In genomic region chr1:31071209-31071608, GRCm38 (mm10) we compare ENCODE assay signal across 28 mouse cellular contexts.
"Had no signal": no experiment of that assay in that cellular context is flagged by ENCODE, and none has a peak within 500 bp of the region (broad histone marks: within the 10 kb centered on the region; RNA-seq: fewer than 3 reads in every experiment).

No protein-coding gene starts in this region.

- H3K4me3 ChIP-seq: embryonic facial prominence, embryonic 12.5 days; embryonic facial prominence, embryonic 13.5 days; embryonic facial prominence, embryonic 15.5 days; erythroblast, embryonic 14.5 days; forebrain, embryonic 10.5 days; forebrain, embryonic 12.5 days; forebrain, embryonic 13.5 days; forebrain, embryonic 15.5 days; gastrocnemius, adult 2 months; heart, adult 2 months; heart, embryonic 10.5 days had no signal

- H3K27me3 ChIP-seq: embryonic facial prominence, embryonic 12.5 days; embryonic facial prominence, embryonic 13.5 days; embryonic facial prominence, embryonic 15.5 days; forebrain, embryonic 12.5 days; forebrain, embryonic 13.5 days; forebrain, embryonic 15.5 days had no signal

- ATAC-seq: forebrain, embryonic 13.5 days; forebrain, embryonic 14.5 days; forebrain, embryonic 15.5 days; forebrain, embryonic 16.5 days; forebrain, postnatal 0 days had no signal

- H3K9me3 ChIP-seq: embryonic facial prominence, embryonic 12.5 days; embryonic facial prominence, embryonic 13.5 days; embryonic facial prominence, embryonic 15.5 days; forebrain, embryonic 10.5 days; forebrain, embryonic 12.5 days; forebrain, embryonic 13.5 days; forebrain, embryonic 15.5 days; heart, embryonic 10.5 days had no signal

- DNase-seq: cerebellum, adult 8-10 months; cerebellum, adult 9-10 months; cerebellum, adult 9-11 months; cerebellum, postnatal 10 days; cerebellum, postnatal 14 days; cerebellum, postnatal 25 days; cerebellum, postnatal 36 days; embryo, embryonic 11 days; forebrain, postnatal 0 days; gastrocnemius, adult 2 months; gastrocnemius, postnatal 10 days; gastrocnemius, postnatal 14 days; gastrocnemius, postnatal 25 days; gastrocnemius, postnatal 36 days; heart, adult 11 months; heart, adult 18-20 months; heart, adult 2 months had no signal

- H3K27ac ChIP-seq: embryonic facial prominence, embryonic 12.5 days; embryonic facial prominence, embryonic 13.5 days; embryonic facial prominence, embryonic 15.5 days; forebrain, embryonic 10.5 days; forebrain, embryonic 12.5 days; forebrain, embryonic 13.5 days; forebrain, embryonic 15.5 days; gastrocnemius, adult 2 months; heart, adult 2 months; heart, embryonic 10.5 days had no signal

- H3K4me1 ChIP-seq: embryonic facial prominence, embryonic 12.5 days; embryonic facial prominence, embryonic 13.5 days; embryonic facial prominence, embryonic 15.5 days; forebrain, embryonic 10.5 days; forebrain, embryonic 12.5 days; forebrain, embryonic 13.5 days; forebrain, embryonic 15.5 days; heart, embryonic 10.5 days had no signal

- H3K36me3 ChIP-seq: embryonic facial prominence, embryonic 12.5 days; embryonic facial prominence, embryonic 13.5 days; embryonic facial prominence, embryonic 15.5 days; forebrain, embryonic 10.5 days; forebrain, embryonic 12.5 days; forebrain, embryonic 15.5 days; heart, embryonic 10.5 days had no signal

- H3K9ac ChIP-seq: embryonic facial prominence, embryonic 12.5 days; embryonic facial prominence, embryonic 13.5 days; embryonic facial prominence, embryonic 15.5 days; forebrain, embryonic 12.5 days; forebrain, embryonic 13.5 days; forebrain, embryonic 15.5 days; forebrain, postnatal 0 days had no signal

- H3K4me2 ChIP-seq: embryonic facial prominence, embryonic 12.5 days; embryonic facial prominence, embryonic 13.5 days; embryonic facial prominence, embryonic 15.5 days; forebrain, embryonic 12.5 days; forebrain, embryonic 13.5 days; forebrain, embryonic 15.5 days had no signal
